In the genomic region with DNA sequence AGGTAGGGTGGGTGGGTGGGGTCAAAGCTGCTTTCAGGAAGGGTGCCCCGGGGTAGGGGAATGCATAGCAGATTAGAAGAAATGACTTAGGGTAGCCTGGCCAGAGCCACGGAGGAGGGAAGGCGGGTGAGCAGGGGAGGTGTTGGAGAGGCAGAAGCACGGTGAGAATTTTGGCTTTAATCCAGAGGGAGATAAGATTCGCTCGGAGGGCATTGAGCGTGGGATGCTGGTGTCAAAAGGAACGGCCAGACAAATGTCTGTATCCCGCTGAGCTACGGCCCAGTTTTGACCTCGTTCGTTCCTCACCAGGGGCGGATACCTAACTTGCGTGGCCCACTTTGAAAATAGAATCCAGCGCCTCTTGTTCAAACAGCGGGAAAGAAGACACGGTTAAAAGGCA, we compare ENCODE assay signal across 8 mouse cellular contexts. TPM values are rescaled to one million over a fixed set of nuclear protein-coding genes. Genes with fewer than 3 reads are reported as not detected.
A peak's percentile ranks its signal among the peaks of the same experiment; 100 is the strongest.
DNase-seq lines count a peak whose midpoint lies in the region; ATAC-seq and TF ChIP-seq lines count a peak whose summit lies in the region.
"Had no signal": no experiment of that assay in that cellular context is flagged by ENCODE, and none has a peak within 500 bp of the region (broad histone marks: within the 10 kb centered on the region; RNA-seq: fewer than 3 reads in every experiment).

No protein-coding gene starts in this region.

- peak; percentile 18 for DNase-seq in MEL (ENCODE audit: low read depth, low spot score)
- DNase-seq in T-cell, adult 2 months (ENCODE audit: low spot score): no peak
- DNase-seq in c-Kit-positive CD71-positive TER-119-positive erythroid progenitor cells, embryonic 14.5 days (ENCODE audit: low spot score): no peak

- H3K27ac ChIP-seq in MEL (ENCODE audit: control insufficient read depth, low read depth, low read length): no peak overlapping the region
- H3K27ac ChIP-seq in embryonic facial prominence, embryonic 15.5 days (replicated peaks): no peak overlapping the region
- no peak overlapping the region for H3K27ac ChIP-seq in intestine, embryonic 15.5 days
- no peak overlapping the region for H3K27ac ChIP-seq in midbrain, embryonic 15.5 days

- H3K9me3 ChIP-seq in MEL (replicated peaks; ENCODE audit: insufficient read depth, low read length): no peaks in the 10 kb centered on the region
- no peaks in the 10 kb centered on the region for H3K9me3 ChIP-seq in embryonic facial prominence, embryonic 15.5 days (replicated peaks)
- no peaks in the 10 kb centered on the region for H3K9me3 ChIP-seq in intestine, embryonic 15.5 days
- no peaks in the 10 kb centered on the region for H3K9me3 ChIP-seq in midbrain, embryonic 15.5 days
- H3K9me3 ChIP-seq: megakaryocyte, embryonic 14.5 days had no signal

- no peak for TF ChIP-seq RAD21 in MEL (IDR thresholded peaks at IDR 0.05; ENCODE audit: low read depth, low read length)

- WGBS in embryonic facial prominence, embryonic 15.5 days: 18% methylated on average over 17 of the region's 17 CpGs
- WGBS in intestine, embryonic 15.5 days: 16% methylated on average over 17 of the region's 17 CpGs
- WGBS in midbrain, embryonic 15.5 days: 10% methylated on average over 17 of the region's 17 CpGs

- ATAC-seq in CD4-positive, CD25-positive, alpha-beta regulatory T cell, adult 4 months: peak; percentile 14
- no peak for ATAC-seq in embryonic facial prominence, embryonic 15.5 days (ENCODE audit: insufficient number of reproducible peaks, low FRiP score, low TSS enrichment, low read depth)
- ATAC-seq in intestine, embryonic 15.5 days: 0 out of 2 replicates have a peak, but pooled peaks have one; percentile 27
- no peak; the same call in 1 of the 2 replicates for ATAC-seq in midbrain, embryonic 15.5 days (replicated peaks)

- H3K4me1 ChIP-seq in MEL (ENCODE audit: control insufficient read depth in 1 of 2, insufficient read depth in 2 of 2, low read length in 2 of 2): peaks cover 0 to 12% of the 10 kb centered on the region in 2 experiments; a peak in 2 of 4 replicates
- 0 out of 2 replicates have a peak, but pooled peaks cover 9% of the 10 kb centered on the region for H3K4me1 ChIP-seq in embryonic facial prominence, embryonic 15.5 days
- no peaks in the 10 kb centered on the region for H3K4me1 ChIP-seq in intestine, embryonic 15.5 days (replicated peaks)
- no peaks in the 10 kb centered on the region; the same call in 1 of the 2 replicates for H3K4me1 ChIP-seq in midbrain, embryonic 15.5 days

- TF ChIP-seq CTCF in MEL (IDR thresholded peaks at IDR 0.05 in 2 of 3, conservative IDR thresholded peaks at IDR 0.05 in 1 of 3; ENCODE audit: control insufficient read depth in 1 of 3, insufficient read depth in 1 of 3, low read depth in 2 of 3, low read length in 3 of 3, poor library complexity in 1 of 3, severe bottlenecking in 1 of 3): no peak

- no peaks in the 10 kb centered on the region for H3K79me2 ChIP-seq in MEL (ENCODE audit: control insufficient read depth, insufficient read depth, low read length, poor library complexity)

- H3K4me2 ChIP-seq in embryonic facial prominence, embryonic 15.5 days (replicated peaks): peak overlapping the region; percentile 19; the same call in 1 of the 2 replicates
- peak overlapping the region; percentile 46 for H3K4me2 ChIP-seq in intestine, embryonic 15.5 days (replicated peaks)
- peak overlapping the region; percentile 30 for H3K4me2 ChIP-seq in midbrain, embryonic 15.5 days

- no peak for TF ChIP-seq POLR2A in MEL (IDR thresholded peaks at IDR 0.05; ENCODE audit: control insufficient read depth in 1 of 2, insufficient read depth in 1 of 2, low read depth in 1 of 2, low read length in 2 of 2, poor library complexity in 1 of 2)

- TF ChIP-seq EP300 in MEL (IDR thresholded peaks at IDR 0.05; ENCODE audit: low read depth in 1 of 2, low read length in 2 of 2): no peak

- no peaks in the 10 kb centered on the region for H3K27me3 ChIP-seq in MEL (ENCODE audit: control insufficient read depth in 1 of 2, insufficient read depth in 2 of 2, low read length in 2 of 2)
- H3K27me3 ChIP-seq in embryonic facial prominence, embryonic 15.5 days: no peaks in the 10 kb centered on the region
- no peaks in the 10 kb centered on the region for H3K27me3 ChIP-seq in intestine, embryonic 15.5 days (replicated peaks)
- H3K27me3 ChIP-seq in midbrain, embryonic 15.5 days (replicated peaks): 0 out of 2 replicates have a peak, but pooled peaks cover 6% of the 10 kb centered on the region
- H3K27me3 ChIP-seq: megakaryocyte, embryonic 14.5 days had no signal

- peaks cover 0 to 7% of the 10 kb centered on the region in 2 experiments; a peak in 2 of 4 replicates for H3K36me3 ChIP-seq in MEL (ENCODE audit: control insufficient read depth in 1 of 2, insufficient read depth in 2 of 2, low read length in 2 of 2)
- H3K36me3 ChIP-seq in embryonic facial prominence, embryonic 15.5 days: no peaks in the 10 kb centered on the region
- no peaks in the 10 kb centered on the region for H3K36me3 ChIP-seq in intestine, embryonic 15.5 days
- H3K36me3 ChIP-seq in midbrain, embryonic 15.5 days (replicated peaks): no peaks in the 10 kb centered on the region

- no peak overlapping the region for H3K4me3 ChIP-seq in MEL (ENCODE audit: control insufficient read depth in 1 of 2, insufficient read depth in 1 of 2, low read depth in 2 of 2, low read length in 2 of 2)
- H3K4me3 ChIP-seq in embryonic facial prominence, embryonic 15.5 days (replicated peaks): no peak overlapping the region
- no peak overlapping the region for H3K4me3 ChIP-seq in intestine, embryonic 15.5 days (replicated peaks)
- H3K4me3 ChIP-seq in midbrain, embryonic 15.5 days: 0 out of 2 replicates have a peak overlapping the region, but pooled peaks have one; percentile 1
- H3K4me3 ChIP-seq: megakaryocyte, embryonic 14.5 days had no signal

- H3K9ac ChIP-seq in MEL (ENCODE audit: control insufficient read depth, low read depth, low read length, poor library complexity, severe bottlenecking): no peak overlapping the region
- no peak overlapping the region for H3K9ac ChIP-seq in embryonic facial prominence, embryonic 15.5 days
- H3K9ac ChIP-seq in intestine, embryonic 15.5 days: no peak overlapping the region
- no peak overlapping the region for H3K9ac ChIP-seq in midbrain, embryonic 15.5 days

TF ChIP-seq in MEL, 35 proteins besides CTCF, POLR2A, EP300 and RAD21:
- no peak for TF ChIP-seq ZKSCAN1 (IDR thresholded peaks at IDR 0.05; ENCODE audit: low read depth, low read length)
- no peak for TF ChIP-seq NRF1 (IDR thresholded peaks at IDR 0.05; ENCODE audit: insufficient read depth, low read depth, low read length, poor library complexity, severe bottlenecking)

RNA-seq across cellular contexts. Expression of a gene that starts 23.8 kb away (rescaled TPM):
- polyA plus RNA-seq in CD4-positive, CD25-positive, alpha-beta regulatory T cell, adult 4 months (2017; shearing (Covaris generic)): 10 to 100 TPM; 23.4 to 38.0 TPM
- 8.2 and 12.6 TPM in 2 replicates for total RNA-seq in MEL (2012; rRNA removed)
- polyA plus RNA-seq in MEL (2012; ENCODE audit: insufficient read depth in 1 of 2, insufficient read length in 2 of 2, low read depth in 1 of 2, low replicate concordance in 2 of 2, missing spikeins in 1 of 2): 10 to 100 TPM in 1 of 2 experiments, not detected in 1; 11.9 TPM
- polyA plus RNA-seq in embryonic facial prominence, embryonic 15.5 days (2015; fragmentation: Nextera tagmentation; extraction: Ambion mirVana): 65.2 and 68.1 TPM in 2 replicates
- polyA plus RNA-seq in intestine, embryonic 15.5 days (2015; fragmentation: Nextera tagmentation; extraction: Ambion mirVana): 33.5 and 38.1 TPM in 2 replicates
- 27.0 and 28.3 TPM in 2 replicates for polyA plus RNA-seq in midbrain, embryonic 15.5 days (2015; fragmentation: Nextera tagmentation; extraction: Ambion mirVana)

Comparison
In these comparisons a context has a peak if more than half of its experiments do, and no peak if none do; other contexts are left out.
1. ATAC-seq: peak in CD4-positive, CD25-positive, alpha-beta regulatory T cell, adult 4 months (single experiment) and intestine, embryonic 15.5 days (single experiment); none in embryonic facial prominence, embryonic 15.5 days (single experiment) and midbrain, embryonic 15.5 days (single experiment).
2. Peak in every context shown above with its lines, with median percentiles within 50 percentile points of each other: H3K4me2 ChIP-seq.